Mouse (Mus musculus) spleen, adult 2 months (tissue): ENCODE data around the gene Arf3.

ENCODE experiments used
- CTCF ChIP-seq: fragments of 200-500 bp; IDR thresholded peaks from 2 replicates; pipeline ENCODE4 v1.5.1; 2011; ENCODE audit warnings: mild to moderate bottlenecking, inconsistent platforms; ENCODE audit not compliant: insufficient read depth, insufficient read length, insufficient replicate concordance; ENCODE audit errors: extremely low read depth
- POLR2A ChIP-seq: fragments of 200-500 bp; IDR thresholded peaks from 2 replicates; pipeline ENCODE4 v1.6.1; 2011; ENCODE audit warnings: low read depth, low read length, inconsistent platforms

- no peak for TF ChIP-seq CTCF
- TF ChIP-seq POLR2A, result no peak
Measured at GRCm38 (mm10) chr15:98791221-98791620, 28.2 kb upstream of the Arf3 start.
